Mouse (Mus musculus) embryonic stem cell, embryonic (primary cell): ENCODE results near the gene Tmem164.

ENCODE experiments used
- CTCF ChIA-PET, 4 experiments: fragments of 300-600 bp in 2 of 4; fragments of 350-600 bp in 2 of 4; sonication (Branson Sonifier 250); formaldehyde crosslinking; loops; one replicate each; lab custom pipeline; 2022; ENCODE audit warnings: inconsistent platforms in 2 of 4; lab: Charles Lee
- POLR2A ChIA-PET, 4 experiments: fragments of 300-600 bp in 2 of 4; fragments of 350-600 bp in 2 of 4; sonication (Branson Sonifier 250); formaldehyde crosslinking; loops; one replicate each; lab custom pipeline; 2022; ENCODE audit warnings: antibody characterized with exemption in 4 of 4, inconsistent platforms in 1 of 4; lab: Charles Lee

Tmem164 gene

GRCm38 (mm10) chrX:142721897-142722296, 40.7 kb downstream of the Tmem164 start:
- ChIA-PET CTCF (no interaction called here), POLR2A (no interaction called here)

- ChIA-PET POLR2A (interaction anchor here in 1 of 4 experiments (1.5 kb wide), 1 partner anchor 8 kb away, joined by 3 read pairs; no protein-coding TSS in a partner anchor), CTCF (no interaction called here)
These were observed 43.0 kb downstream of the Tmem164 start for GRCm38 (mm10) chrX:142724203-142724602.

GRCm38 (mm10) chrX:142725571-142725970, 44.4 kb downstream of the Tmem164 start:
- ChIA-PET POLR2A (interaction anchor here in 1 of 4 experiments (1.5 kb wide), 1 partner anchor 9 kb away, joined by 3 read pairs; no protein-coding TSS in a partner anchor), CTCF (interaction anchor here in 1 of 4 experiments (0.6 to 0.9 kb wide), 2 partner anchors 11 to 83 kb away, joined by 3 to 6 read pairs; no protein-coding TSS in a partner anchor)

- ChIA-PET POLR2A (interaction anchor here in 1 of 4 experiments (0.7 kb wide), 1 partner anchor 32 kb away, joined by 3 read pairs; no protein-coding TSS in a partner anchor), CTCF (no interaction called here)
These were observed 45.1 kb downstream of the Tmem164 start for GRCm38 (mm10) chrX:142726311-142726710.

- POLR2A ChIA-PET = no interaction called here
- CTCF ChIA-PET = no interaction called here
These were observed 46.6 kb downstream of the Tmem164 start for GRCm38 (mm10) chrX:142727847-142728246.

GRCm38 (mm10) chrX:142729040-142729439, 47.8 kb downstream of the Tmem164 start:
- ChIA-PET POLR2A (no interaction called here), CTCF (no interaction called here)

- POLR2A ChIA-PET = interaction anchor here in 1 of 4 experiments (0.5 kb wide), 1 partner anchor 325 kb away, joined by 3 read pairs; no protein-coding TSS in a partner anchor
- CTCF ChIA-PET = no interaction called here
These were observed 48.3 kb downstream of the Tmem164 start for GRCm38 (mm10) chrX:142729482-142729881.

GRCm38 (mm10) chrX:142737099-142737498, 55.9 kb downstream of the Tmem164 start:
- CTCF ChIA-PET = no interaction called here
- POLR2A ChIA-PET = no interaction called here

GRCm38 (mm10) chrX:142737719-142738118, 56.5 kb downstream of the Tmem164 start:
- ChIA-PET POLR2A (no interaction called here), CTCF (no interaction called here)

- POLR2A ChIA-PET = no interaction called here
- CTCF ChIA-PET = interaction anchor here in 2 of 4 experiments (0.6 to 1.0 kb wide), 2 partner anchors 101 kb away, joined by 3 read pairs; no protein-coding TSS in a partner anchor
These were observed 66.2 kb downstream of the Tmem164 start for GRCm38 (mm10) chrX:142747428-142747827.

- CTCF ChIA-PET = interaction anchor here in 1 of 4 experiments (1.1 kb wide), 1 partner anchor 14 kb away, joined by 4 read pairs; no protein-coding TSS in a partner anchor
These were observed 67.4 kb downstream of the Tmem164 start for GRCm38 (mm10) chrX:142748574-142748973.

GRCm38 (mm10) chrX:142750775-142751174, 69.6 kb downstream of the Tmem164 start:
- POLR2A ChIA-PET = no interaction called here

More at GRCm38 (mm10) chrX:142748574-142748973, 67.4 kb downstream of the Tmem164 start:
- POLR2A ChIA-PET = interaction anchor here in 2 of 4 experiments (0.7 kb wide), 2 partner anchors 40 to 118 kb away, joined by 3 to 7 read pairs; no protein-coding TSS in a partner anchor

GRCm38 (mm10) chrX:142755542-142755941, 74.3 kb downstream of the Tmem164 start:
- ChIA-PET CTCF (no interaction called here), POLR2A (interaction anchor here in 1 of 4 experiments (0.5 kb wide), 1 partner anchor 11 kb away, joined by 4 read pairs; no protein-coding TSS in a partner anchor)

More at GRCm38 (mm10) chrX:142750775-142751174, 69.6 kb downstream of the Tmem164 start:
- CTCF ChIA-PET = no interaction called here

- POLR2A ChIA-PET = no interaction called here
- CTCF ChIA-PET = no interaction called here
These were observed 79.2 kb downstream of the Tmem164 start for GRCm38 (mm10) chrX:142760415-142760814.

GRCm38 (mm10) chrX:142763337-142763736, 82.1 kb downstream of the Tmem164 start:
- POLR2A ChIA-PET = interaction anchor here in 2 of 4 experiments (0.5 to 1.0 kb wide), 3 partner anchors 14 to 761 kb away, joined by 3 read pairs; no protein-coding TSS in a partner anchor
- CTCF ChIA-PET = no interaction called here

GRCm38 (mm10) chrX:142769698-142770097, 88.5 kb downstream of the Tmem164 start:
- ChIA-PET POLR2A (no interaction called here), CTCF (no interaction called here)

- CTCF ChIA-PET = no interaction called here
These were observed 92.5 kb downstream of the Tmem164 start for GRCm38 (mm10) chrX:142773658-142774057.

GRCm38 (mm10) chrX:142776131-142776530, 94.9 kb downstream of the Tmem164 start:
- ChIA-PET POLR2A (no interaction called here), CTCF (no interaction called here)

More at GRCm38 (mm10) chrX:142773658-142774057, 92.5 kb downstream of the Tmem164 start:
- POLR2A ChIA-PET = no interaction called here

GRCm38 (mm10) chrX:142778638-142779037, 97.4 kb downstream of the Tmem164 start:
- CTCF ChIA-PET = no interaction called here

More at GRCm38 (mm10) chrX:142778638-142779037, 97.4 kb downstream of the Tmem164 start:
- POLR2A ChIA-PET = interaction anchor here in 1 of 4 experiments (0.6 kb wide), 1 partner anchor 138 kb away, joined by 3 read pairs; no protein-coding TSS in a partner anchor
